Mouse (Mus musculus) thymus, adult 2 months (tissue): ENCODE data around the gene Gm10840. TPM values are rescaled to one million over a fixed set of nuclear protein-coding genes. Genes with fewer than 3 reads are reported as not detected.

Source experiments
- DNase-seq: peaks from one replicate; pipeline ENCODE4 v3.0.0; 2021
- H3K27ac ChIP-seq: fragments of 200-500 bp; 2 replicates; pipeline ENCODE4 v1.5.1; 2012; ENCODE audit warnings: low read length, control low read depth; ENCODE audit not compliant: control insufficient read depth, insufficient read depth
- H3K27me3 ChIP-seq: fragments of 200-500 bp; 2 replicates; pipeline ENCODE4 v1.6.1; 2012; ENCODE audit warnings: mild to moderate bottlenecking, low read length, moderate library complexity, mixed read lengths; ENCODE audit not compliant: control insufficient read depth, insufficient read depth
- H3K36me3 ChIP-seq: fragments of 200-500 bp; 2 replicates; pipeline ENCODE4 v1.6.1; 2012; ENCODE audit warnings: mild to moderate bottlenecking, low read length, moderate library complexity; ENCODE audit not compliant: control insufficient read depth, insufficient read depth
- H3K4me1 ChIP-seq: fragments of 200-500 bp; replicated peaks from 2 replicates; pipeline ENCODE4 v1.6.1; 2012; ENCODE audit warnings: low read length; ENCODE audit not compliant: control insufficient read depth, insufficient read depth
- H3K4me3 ChIP-seq: fragments of 200-500 bp; 2 replicates; pipeline ENCODE4 v1.5.1; 2012; ENCODE audit warnings: mild to moderate bottlenecking, low read length, control low read depth, moderate library complexity; ENCODE audit not compliant: control insufficient read depth, insufficient read depth
- CTCF ChIP-seq: fragments of 200-500 bp; IDR thresholded peaks from 2 replicates; pipeline ENCODE4 v1.5.1; 2012; ENCODE audit warnings: mild to moderate bottlenecking, control low read depth, low read length, moderate library complexity, borderline replicate concordance; ENCODE audit not compliant: control insufficient read depth, poor library complexity, insufficient read depth; ENCODE audit errors: extremely low read depth
- POLR2A ChIP-seq: fragments of 200-500 bp; IDR thresholded peaks from 2 replicates; pipeline ENCODE4 v1.6.1; 2012; ENCODE audit warnings: mild to moderate bottlenecking, low read length, control low read depth, moderate library complexity; ENCODE audit not compliant: control insufficient read depth, poor library complexity, insufficient read depth; ENCODE audit errors: extremely low read depth
- WGBS: fragments of 180-500 bp; shearing (Covaris S2); methylation state at CpG from one replicate; pipeline ENCODE4 v1.1.7; 2018; 5-methylcytosine and 5-hydroxymethylcytosine counted together
- polyA plus RNA-seq: library from polyadenylated mRNA; depleted of rRNA; stranded (reverse); fragments of >200 nt; gene quantifications from 2 replicates; pipeline ENCODE4 v1.2.3, GENCODE M21; 2012

Gene Gm10840
- polyA plus RNA-seq, 1 experiment, result not detected

GRCm38 (mm10) chr11:106187326-106187725, 26.7 kb downstream of the Gm10840 start:
- 96% methylated on average over 4 of the region's 4 CpGs for WGBS
- TF ChIP-seq CTCF, result no peak
- DNase-seq, result no peak
- Histone ChIP-seq H3K27me3 (no peaks in the 10 kb centered on the region), H3K27ac (no peak overlapping the region), H3K4me3 (no peak overlapping the region), H3K36me3 (peaks cover 4% of the 10 kb centered on the region; the same call in 1 of the 2 replicates), H3K4me1 (no peaks in the 10 kb centered on the region)

DNA sequence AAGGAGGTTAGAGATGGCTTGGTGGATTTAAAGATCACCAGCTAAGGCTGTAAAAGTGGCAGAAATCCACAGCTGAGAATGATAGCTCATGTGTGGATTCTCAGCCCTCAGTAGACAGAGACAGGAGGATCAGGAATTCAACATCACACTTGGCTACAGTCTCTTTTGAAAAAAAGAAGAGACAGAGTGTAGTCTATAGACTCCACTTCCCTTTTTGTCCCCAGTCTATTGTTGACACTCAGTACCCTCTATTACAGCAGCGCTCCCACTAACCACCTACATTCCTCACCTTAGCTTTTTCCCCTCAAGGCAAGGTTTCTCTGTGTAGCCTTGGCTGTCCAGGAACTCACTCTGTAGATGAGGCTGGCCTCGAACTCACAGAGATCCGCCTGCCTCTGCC, 31.1 kb downstream of the Gm10840 start:
- H3K27me3 ChIP-seq, result no peaks in the 10 kb centered on the region
- no peak overlapping the region for H3K4me3 ChIP-seq
- no peaks in the 10 kb centered on the region; the same call in 1 of the 2 replicates for H3K36me3 ChIP-seq
- TF ChIP-seq POLR2A (no peak), CTCF (no peak)
- no peak for DNase-seq
- H3K27ac ChIP-seq, result no peak overlapping the region
- 81% methylated on average over 3 of the region's 3 CpGs for WGBS
- peaks cover 3% of the 10 kb centered on the region for H3K4me1 ChIP-seq

DNA sequence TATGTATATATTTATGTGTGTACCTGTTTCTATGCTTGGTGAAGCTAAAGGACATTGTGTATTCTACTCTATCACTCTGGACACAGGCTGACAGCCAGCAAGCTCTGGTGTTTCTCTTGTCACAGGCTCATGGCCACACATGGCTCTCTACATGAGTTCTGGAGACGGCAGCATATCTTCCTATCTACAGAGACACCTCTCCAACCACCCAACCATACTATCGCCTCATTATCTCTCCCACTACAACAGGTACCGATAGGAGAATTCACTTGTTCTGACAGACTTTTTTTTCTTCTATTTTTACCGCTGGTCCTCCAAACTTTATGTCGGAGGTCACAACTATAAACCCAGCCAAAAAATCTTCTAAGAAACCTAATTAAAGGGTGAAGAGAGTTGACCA, 31.6 kb downstream of the Gm10840 start:
- no peaks in the 10 kb centered on the region for H3K27me3 ChIP-seq
- peaks cover 3% of the 10 kb centered on the region for H3K4me1 ChIP-seq
- H3K36me3 ChIP-seq, result no peaks in the 10 kb centered on the region
- no peak for TF ChIP-seq CTCF
- no peak for TF ChIP-seq POLR2A
- no peak overlapping the region for H3K4me3 ChIP-seq
- no peak for DNase-seq
- H3K27ac ChIP-seq, result no peak overlapping the region
- 86% methylated on average over 5 of the region's 5 CpGs for WGBS

GRCm38 (mm10) chr11:106192657-106193370, 32.2 kb downstream of the Gm10840 start:
- H3K27ac ChIP-seq, result peak overlapping the region; percentile 60
- H3K4me1 ChIP-seq, result peaks cover 3% of the 10 kb centered on the region
- H3K27me3 ChIP-seq, result no peaks in the 10 kb centered on the region
- no peak for DNase-seq
- WGBS, result 6% methylated on average over 19 of the region's 19 CpGs
- H3K4me3 ChIP-seq, result peak overlapping the region; percentile 86
- TF ChIP-seq CTCF, result no peak
- TF ChIP-seq POLR2A, result no peak
- H3K36me3 ChIP-seq, result 0 out of 2 replicates have a peak, but pooled peaks cover under 1% of the 10 kb centered on the region

GRCm38 (mm10) chr11:106193371-106194154, 32.9 kb downstream of the Gm10840 start:
- H3K27ac ChIP-seq, result peak overlapping the region; percentile 83
- peak; percentile 97 for DNase-seq
- under 1% methylated on average over 44 of the region's 44 CpGs for WGBS
- H3K4me3 ChIP-seq, result peak overlapping the region; percentile 86
- TF ChIP-seq POLR2A (peak; percentile 83; the same call in 1 of the 2 replicates), CTCF (no peak; the same call in 1 of the 2 replicates)
- peaks cover 6% of the 10 kb centered on the region for H3K4me1 ChIP-seq
- H3K27me3 ChIP-seq, result no peaks in the 10 kb centered on the region
- 0 out of 2 replicates have a peak, but pooled peaks cover 3% of the 10 kb centered on the region for H3K36me3 ChIP-seq

DNA sequence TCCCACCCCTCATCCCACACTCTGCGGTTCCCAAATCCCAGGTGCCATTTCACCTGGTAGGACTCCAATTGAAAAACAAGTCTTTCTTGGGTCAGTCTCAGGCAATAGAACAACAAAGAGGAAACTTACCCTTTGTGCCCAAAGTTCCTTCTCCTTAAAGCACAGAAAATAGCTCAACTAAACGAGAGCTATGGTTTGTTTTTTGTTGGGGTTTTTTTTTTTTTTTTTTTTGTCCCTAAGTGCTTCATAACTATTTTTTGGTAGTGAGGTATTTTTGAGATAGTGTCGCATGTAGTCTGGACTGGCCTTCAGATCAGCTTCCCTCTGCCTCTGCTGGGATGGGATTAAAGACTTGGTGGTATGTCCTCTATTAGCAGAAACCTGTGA, 33.5 kb downstream of the Gm10840 start:
- Histone ChIP-seq H3K4me3 (peak overlapping the region; percentile 56), H3K27me3 (no peaks in the 10 kb centered on the region), H3K27ac (peak overlapping the region; percentile 83), H3K4me1 (peaks cover 6% of the 10 kb centered on the region), H3K36me3 (0 out of 2 replicates have a peak, but pooled peaks cover 3% of the 10 kb centered on the region)
- DNase-seq, result no peak
- WGBS, result 27% methylated on average over 3 of the region's 3 CpGs
- no peak for TF ChIP-seq CTCF
- no peak for TF ChIP-seq POLR2A

GRCm38 (mm10) chr11:106194891-106195290, 34.2 kb downstream of the Gm10840 start:
- TF ChIP-seq CTCF, result no peak
- no peak for TF ChIP-seq POLR2A
- no peak for DNase-seq
- Histone ChIP-seq H3K4me1 (peaks cover 7% of the 10 kb centered on the region), H3K4me3 (no peak overlapping the region), H3K36me3 (0 out of 2 replicates have a peak, but pooled peaks cover 3% of the 10 kb centered on the region), H3K27ac (no peak overlapping the region), H3K27me3 (no peaks in the 10 kb centered on the region)
- WGBS, result 91% methylated on average over 7 of the region's 7 CpGs
